ENCODE assay signal across 9 mouse cellular contexts in the genomic region with DNA sequence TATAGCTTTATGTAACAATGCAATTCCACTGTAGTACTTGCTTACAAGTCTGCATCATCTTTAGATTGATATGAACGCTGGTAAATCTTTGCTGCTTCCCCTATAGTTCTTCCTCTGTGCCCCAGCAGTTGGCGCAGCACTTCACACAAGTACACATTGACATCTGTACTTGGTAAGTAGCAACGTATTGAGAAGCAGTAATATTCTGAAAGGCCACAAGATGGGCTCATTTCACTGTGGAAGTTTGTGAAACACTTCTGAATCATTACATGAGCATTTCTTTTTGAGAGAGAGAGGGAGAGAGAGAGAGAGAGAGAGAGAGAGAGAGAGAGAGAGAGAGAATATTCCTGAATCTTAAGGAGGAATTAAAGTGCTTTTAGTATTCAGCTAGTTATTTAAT. TPM values are rescaled to one million over a fixed set of nuclear protein-coding genes. Genes with fewer than 3 reads are reported as not detected.
A peak's percentile ranks its signal among the peaks of the same experiment; 100 is the strongest.
DNase-seq lines count a peak whose midpoint lies in the region; ATAC-seq lines count a peak whose summit lies in the region.
"Had no signal": no experiment of that assay in that cellular context is flagged by ENCODE, and none has a peak within 500 bp of the region (broad histone marks: within the 10 kb centered on the region; RNA-seq: fewer than 3 reads in every experiment).

No protein-coding gene starts in this region.

- 46% methylated on average over 3 of the region's 3 CpGs for WGBS in forebrain, embryonic 15.5 days
- WGBS in forebrain, embryonic 11.5 days = 48% methylated on average over 3 of the region's 3 CpGs

- H3K4me2 ChIP-seq in forebrain, embryonic 15.5 days (replicated peaks) = no peak overlapping the region
- H3K4me2 ChIP-seq in forebrain, embryonic 11.5 days (ENCODE audit: low read depth, low read length, severe bottlenecking) = no peak overlapping the region
- H3K4me2 ChIP-seq: neural tube, embryonic 12.5 days had no signal

- H3K27ac ChIP-seq in forebrain, embryonic 15.5 days (replicated peaks) = no peak overlapping the region
- H3K27ac ChIP-seq in forebrain, embryonic 11.5 days (ENCODE audit: low read depth, low read length) = no peak overlapping the region
- H3K27ac ChIP-seq: neural tube, embryonic 12.5 days had no signal

- ATAC-seq in forebrain, embryonic 15.5 days (replicated peaks) = peak; percentile 64
- ATAC-seq in forebrain, embryonic 11.5 days (replicated peaks; ENCODE audit: low FRiP score) = no peak

- intact Hi-C loops in left cerebral cortex, postnatal 25 days (cut with DNase I) = loop anchor here (2.0 to 10.0 kb wide), 3 partner anchors 743 to 1683 kb away; no protein-coding TSS in a partner anchor

- H3K4me3 ChIP-seq in forebrain, embryonic 15.5 days = no peak overlapping the region
- no peak overlapping the region for H3K4me3 ChIP-seq in forebrain, embryonic 11.5 days (ENCODE audit: low read depth, low read length)
- H3K4me3 ChIP-seq: neural tube, embryonic 12.5 days had no signal

- DNase-seq in forebrain, embryonic 11.5 days (ENCODE audit: low spot score) = no peak
- DNase-seq in ovary, postnatal 14 days (ENCODE audit: low spot score) = peak; percentile 6
- DNase-seq in ovary, postnatal 10 days (ENCODE audit: low spot score) = no peak
- peak; percentile 39 for DNase-seq in fibroblast of lung, adult 2 months (ENCODE audit: low read depth)
- peak; percentile 17 to 70 for DNase-seq in left cerebral cortex, postnatal 25 days (ENCODE audit: low spot score in 2 of 2)
- DNase-seq in adrenal gland, postnatal 4 days (ENCODE audit: low spot score in 2 of 2) = no peak
- DNase-seq in urinary bladder, postnatal 36 days (ENCODE audit: low spot score in 2 of 2) = no peak

- H3K9ac ChIP-seq in forebrain, embryonic 15.5 days (replicated peaks) = no peak overlapping the region
- no peak overlapping the region for H3K9ac ChIP-seq in forebrain, embryonic 11.5 days (ENCODE audit: low read length)
- H3K9ac ChIP-seq: neural tube, embryonic 12.5 days had no signal

- no peaks in the 10 kb centered on the region for H3K36me3 ChIP-seq in forebrain, embryonic 15.5 days
- H3K36me3 ChIP-seq in forebrain, embryonic 11.5 days (ENCODE audit: control insufficient read depth, insufficient read depth, low read length) = no peaks in the 10 kb centered on the region
- H3K36me3 ChIP-seq: neural tube, embryonic 12.5 days had no signal

- H3K4me1 ChIP-seq in forebrain, embryonic 15.5 days = no peaks in the 10 kb centered on the region
- H3K4me1 ChIP-seq in forebrain, embryonic 11.5 days (replicated peaks; ENCODE audit: control insufficient read depth, insufficient read depth, low read length) = no peaks in the 10 kb centered on the region
- H3K4me1 ChIP-seq: neural tube, embryonic 12.5 days had no signal

- no peaks in the 10 kb centered on the region for H3K27me3 ChIP-seq in forebrain, embryonic 15.5 days
- no peaks in the 10 kb centered on the region for H3K27me3 ChIP-seq in forebrain, embryonic 11.5 days (ENCODE audit: control insufficient read depth, insufficient read depth, low read length)
- H3K27me3 ChIP-seq: neural tube, embryonic 12.5 days had no signal

- H3K9me3 ChIP-seq in forebrain, embryonic 15.5 days = no peaks in the 10 kb centered on the region
- H3K9me3 ChIP-seq in forebrain, embryonic 11.5 days (ENCODE audit: control insufficient read depth, low read length) = no peaks in the 10 kb centered on the region
- H3K9me3 ChIP-seq: neural tube, embryonic 12.5 days had no signal

RNA-seq across cellular contexts. Expression of gene Usp38, which starts 47.2 kb away (rescaled TPM):
- polyA plus RNA-seq in forebrain, embryonic 15.5 days (2015; fragmentation: Nextera tagmentation; extraction: Ambion mirVana) = 21.7 and 23.1 TPM in 2 replicates
- 32.1 and 32.7 TPM in 2 replicates for polyA plus RNA-seq in forebrain, embryonic 11.5 days (2014; fragmentation: Nextera tagmentation; extraction: Ambion mirVana)
- total RNA-seq in left cerebral cortex, postnatal 25 days (2021) = 10 to 100 TPM; 22.7 to 22.8 TPM
- 10 to 100 TPM; 27.4 to 27.6 TPM for total RNA-seq in adrenal gland, postnatal 4 days (2021)

Comparison
In these comparisons a context has a peak if more than half of its experiments do, and no peak if none do; other contexts are left out.
1. DNase-seq: peak in ovary, postnatal 14 days (single experiment), fibroblast of lung, adult 2 months (single experiment) and left cerebral cortex, postnatal 25 days (2 of 2); none in forebrain, embryonic 11.5 days (single experiment), ovary, postnatal 10 days (single experiment), adrenal gland, postnatal 4 days (0 of 2) and urinary bladder, postnatal 36 days (0 of 2).